Mouse (Mus musculus) stomach, embryonic 16.5 days (tissue): ENCODE results near the gene Rapgef4. TPM values are rescaled to one million over a fixed set of nuclear protein-coding genes. Genes with fewer than 3 reads are reported as not detected.
"Not testable (repeated sequence)": the region's sequence is repeated elsewhere in the genome, so short reads cannot be mapped to it uniquely, and the experiment has no call there.

Experiments used
- ATAC-seq: fragments of 200-750 bp; cut with Nextera tagmentation; 2 replicates; pipeline ENCODE4 v1.8.0; 2017; ENCODE audit warnings: moderate number of reproducible peaks, moderate TSS enrichment; ENCODE audit not compliant: insufficient read depth, low FRiP score
- H3K27ac ChIP-seq: fragments of 300-500 bp; sonication (generic); 2 replicates; pipeline ENCODE4 v1.5.1; 2014; ENCODE audit warnings: low read length
- H3K27me3 ChIP-seq: fragments of 300-500 bp; sonication (generic); 2 replicates; pipeline ENCODE4 v1.6.1; 2014; ENCODE audit warnings: low read length, control low read depth, mixed read lengths; ENCODE audit not compliant: control insufficient read depth, insufficient read depth
- H3K36me3 ChIP-seq: fragments of 300-500 bp; sonication (generic); 2 replicates; pipeline ENCODE4 v1.6.1; 2014; ENCODE audit warnings: low read length; ENCODE audit not compliant: control insufficient read depth, insufficient read depth
- H3K4me1 ChIP-seq: fragments of 300-500 bp; sonication (generic); 2 replicates; pipeline ENCODE4 v1.6.1; 2014; ENCODE audit warnings: low read length, control low read depth, mixed read lengths; ENCODE audit not compliant: control insufficient read depth, insufficient read depth
- H3K4me2 ChIP-seq: fragments of 300-500 bp; sonication (generic); 2 replicates; pipeline ENCODE4 v1.6.1; 2014; ENCODE audit warnings: low read depth, low read length, mixed read lengths
- H3K4me3 ChIP-seq: fragments of 300-500 bp; sonication (generic); replicated peaks from 2 replicates; pipeline ENCODE4 v1.5.1; 2014; ENCODE audit warnings: mild to moderate bottlenecking, low read length
- H3K9ac ChIP-seq: fragments of 300-500 bp; sonication (generic); 2 replicates; pipeline ENCODE4 v1.6.1; 2014; ENCODE audit warnings: low read length
- H3K9me3 ChIP-seq: fragments of 300-500 bp; sonication (generic); replicated peaks from 2 replicates; pipeline ENCODE4 v1.6.1; 2016; ENCODE audit warnings: low read length, control low read depth; ENCODE audit not compliant: control insufficient read depth
- WGBS: fragments of 180-500 bp; shearing (Covaris S2); extraction: QIAGEN DNeasy Blood & Tissue Kit; methylation state at CpG from one replicate; pipeline ENCODE4 v1.1.7; 2014; 5-methylcytosine and 5-hydroxymethylcytosine counted together
- polyA plus RNA-seq: library from polyadenylated mRNA; unstranded; fragments of >200 nt; fragmentation: Nextera tagmentation; extraction: Ambion mirVana; gene quantifications from 2 replicates; pipeline ENCODE4 v1.2.1, GENCODE M21; 2015

Rapgef4 gene
- polyA plus RNA-seq, 1 experiment from 2014 or later: 5.6 TPM

DNA sequence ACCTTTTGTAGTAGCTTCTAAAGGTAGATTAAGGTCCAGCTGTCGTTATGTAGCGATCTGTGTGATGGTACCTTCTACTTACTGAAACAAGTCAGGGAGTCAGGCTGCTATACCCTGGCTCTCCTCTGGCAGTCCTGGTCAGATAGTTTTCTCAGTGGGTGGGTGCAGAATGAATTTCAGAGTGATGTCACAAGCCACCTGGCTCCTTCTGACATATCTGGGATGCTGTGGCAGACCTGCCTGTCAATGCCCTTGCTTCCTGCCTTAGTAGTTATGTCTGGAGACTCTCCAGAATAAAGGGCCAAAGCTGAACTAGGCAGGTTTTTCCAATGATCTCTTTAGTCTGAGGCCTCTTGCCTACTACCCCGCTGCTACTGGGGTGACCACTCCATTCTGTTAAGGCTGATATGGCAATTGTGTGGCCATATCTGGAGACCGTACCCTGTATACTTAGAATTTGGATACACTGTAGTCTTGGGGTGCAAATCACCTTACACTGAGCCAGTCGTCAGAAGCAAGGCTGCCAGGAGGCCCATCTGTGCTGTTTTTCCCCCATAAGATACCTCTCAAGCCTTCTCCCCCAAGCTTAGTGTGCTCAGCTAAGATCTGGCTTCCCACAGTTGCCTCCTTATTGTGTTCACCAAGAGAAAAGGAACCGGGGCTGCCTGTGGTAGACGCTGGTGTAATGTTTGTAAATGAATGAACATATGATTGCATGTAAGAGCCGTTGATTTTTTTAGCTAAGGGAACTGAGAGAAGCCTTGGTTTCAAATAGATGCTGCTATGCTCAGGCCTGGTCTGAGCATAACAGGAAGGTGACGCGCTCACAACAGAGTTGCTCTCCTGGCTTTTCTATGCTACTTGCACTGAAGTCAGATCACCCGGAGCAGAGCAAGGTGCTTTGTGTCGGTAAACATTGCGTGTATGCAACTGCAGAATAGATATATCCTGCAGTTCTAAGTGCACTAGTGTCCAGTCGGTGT lies 159.1 kb downstream of the Rapgef4 start:
- H3K4me3 ChIP-seq: no peak overlapping the region
- no peak for ATAC-seq
- H3K27me3 ChIP-seq: no peaks in the 10 kb centered on the region
- no peak overlapping the region for H3K9ac ChIP-seq
- no peak overlapping the region for H3K27ac ChIP-seq
- no peaks in the 10 kb centered on the region for H3K9me3 ChIP-seq
- H3K4me2 ChIP-seq: no peak overlapping the region
- H3K36me3 ChIP-seq: no peaks in the 10 kb centered on the region
- H3K4me1 ChIP-seq: 0 out of 2 replicates have a peak, but pooled peaks cover 2% of the 10 kb centered on the region
- WGBS: 73% methylated on average over 14 of the region's 14 CpGs

DNA sequence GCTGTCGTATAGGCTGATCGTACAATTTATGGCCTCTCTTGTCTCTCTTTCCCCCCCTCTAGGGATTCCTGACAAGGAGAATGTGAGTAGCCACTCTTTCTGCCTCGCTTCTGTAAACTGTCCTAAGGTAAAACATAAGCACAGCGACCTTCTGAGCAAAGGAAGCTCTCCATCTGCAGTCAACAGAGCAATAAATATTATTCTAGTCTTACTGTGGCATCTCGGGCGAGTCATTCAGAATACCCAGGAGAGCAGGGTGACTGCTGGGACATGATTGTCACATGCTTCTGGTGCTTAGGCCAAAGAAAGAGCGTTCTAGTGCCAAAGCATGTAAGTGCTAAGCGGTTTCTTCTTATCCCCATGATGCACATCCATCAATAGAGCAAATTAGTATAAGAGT lies 160.1 kb downstream of the Rapgef4 start:
- H3K9ac ChIP-seq: no peak overlapping the region
- 53% methylated on average over 8 of the region's 8 CpGs for WGBS
- no peak overlapping the region for H3K27ac ChIP-seq
- H3K36me3 ChIP-seq: no peaks in the 10 kb centered on the region
- 0 out of 2 replicates have a peak, but pooled peaks cover 8% of the 10 kb centered on the region for H3K4me1 ChIP-seq
- no peak overlapping the region for H3K4me2 ChIP-seq
- H3K4me3 ChIP-seq: no peak overlapping the region
- H3K9me3 ChIP-seq: no peaks in the 10 kb centered on the region
- H3K27me3 ChIP-seq: no peaks in the 10 kb centered on the region
- no peak for ATAC-seq

DNA sequence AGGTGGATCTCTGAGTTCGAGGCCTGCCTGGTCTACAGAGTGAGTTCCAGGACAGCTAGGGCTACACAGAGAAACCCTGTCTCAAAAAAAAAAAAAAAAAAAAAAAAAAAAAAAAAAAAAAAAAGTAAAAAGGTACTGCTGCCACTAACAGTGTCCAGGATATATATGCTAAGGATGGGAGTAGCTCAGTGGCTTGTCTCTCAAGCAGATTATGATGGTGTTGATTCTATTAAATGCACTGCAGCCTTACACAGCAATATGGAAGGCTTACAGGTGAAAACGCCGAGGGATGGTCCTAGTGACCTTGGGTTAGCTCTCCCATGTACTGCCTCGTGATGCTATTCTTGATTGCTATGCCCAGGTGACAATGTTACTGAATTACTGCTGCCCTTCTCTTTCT lies 160.7 kb downstream of the Rapgef4 start:
- H3K9me3 ChIP-seq: not testable (repeated sequence)

DNA sequence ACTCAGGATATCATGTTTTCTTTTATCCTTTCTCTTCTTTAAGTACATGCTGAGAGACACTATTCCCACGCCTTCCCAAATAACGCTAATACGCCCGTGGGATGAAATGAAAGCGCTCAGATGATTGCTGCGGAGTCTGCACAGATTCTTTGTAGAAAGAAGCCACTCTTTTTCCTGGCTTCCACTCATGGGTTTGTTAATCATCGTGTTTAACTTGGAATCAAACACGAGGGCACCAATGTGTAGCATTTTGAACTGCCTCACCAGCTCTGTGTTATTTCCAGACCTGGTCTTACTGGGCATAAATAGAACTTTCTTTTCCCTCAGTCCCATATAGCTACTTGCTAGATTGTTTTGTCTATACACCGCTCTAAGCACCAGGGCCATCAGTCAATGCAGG lies 162.4 kb downstream of the Rapgef4 start:
- H3K36me3 ChIP-seq: no peaks in the 10 kb centered on the region
- no peak overlapping the region for H3K9ac ChIP-seq
- no peak for ATAC-seq
- no peaks in the 10 kb centered on the region for H3K27me3 ChIP-seq
- no peak overlapping the region for H3K4me2 ChIP-seq
- no peaks in the 10 kb centered on the region for H3K9me3 ChIP-seq
- H3K27ac ChIP-seq: no peak overlapping the region
- H3K4me3 ChIP-seq: no peak overlapping the region
- 77% methylated on average over 9 of the region's 9 CpGs for WGBS
- H3K4me1 ChIP-seq: 0 out of 2 replicates have a peak, but pooled peaks cover 9% of the 10 kb centered on the region

More for the DNA sequence above, 160.7 kb downstream of the Rapgef4 start:
- ATAC-seq, H3K36me3 ChIP-seq, H3K27me3 ChIP-seq, H3K4me1 ChIP-seq, H3K4me2 ChIP-seq, H3K4me3 ChIP-seq, H3K9ac ChIP-seq, H3K27ac ChIP-seq: not testable (repeated sequence)
- 87% methylated on average over 4 of the region's 4 CpGs for WGBS

DNA sequence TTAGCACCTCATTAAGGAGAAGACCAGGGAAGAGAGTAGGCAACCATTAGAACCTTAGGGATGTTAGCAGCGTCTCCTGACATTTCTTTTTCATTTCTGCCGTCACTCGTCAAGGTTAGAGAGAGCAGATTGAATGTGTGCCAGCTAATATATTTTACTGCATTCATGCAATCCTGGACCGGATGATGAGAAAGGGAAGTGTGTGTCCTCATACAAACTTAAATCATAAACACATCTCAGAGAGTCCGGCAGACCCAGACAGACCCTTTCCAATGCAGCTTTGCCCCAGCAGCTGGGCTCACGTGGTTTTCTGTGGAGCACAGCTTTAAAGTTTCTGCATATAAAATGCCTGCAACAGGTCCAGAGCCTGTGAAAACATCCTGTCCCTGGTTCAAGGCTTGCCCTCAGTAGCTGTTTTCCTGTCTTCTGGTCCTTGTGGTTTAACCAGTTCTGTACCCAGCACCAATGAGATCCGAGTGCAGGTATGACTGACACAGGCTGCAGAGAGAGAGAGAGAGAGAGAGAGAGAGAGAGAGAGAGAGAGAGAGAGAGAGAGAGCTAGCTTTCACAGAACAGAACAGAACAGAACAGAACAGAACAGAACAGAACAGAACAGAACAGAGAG lies 163.6 kb downstream of the Rapgef4 start:
- 0 out of 2 replicates have a peak, but pooled peaks cover 9% of the 10 kb centered on the region for H3K4me1 ChIP-seq
- H3K4me2 ChIP-seq: no peak overlapping the region
- no peak overlapping the region for H3K9ac ChIP-seq
- H3K27ac ChIP-seq: no peak overlapping the region; the same call in 1 of the 2 replicates
- H3K27me3 ChIP-seq: no peaks in the 10 kb centered on the region
- H3K9me3 ChIP-seq: no peaks in the 10 kb centered on the region
- no peak; the same call in 1 of the 2 replicates for ATAC-seq
- 38% methylated on average over 7 of the region's 7 CpGs for WGBS
- no peaks in the 10 kb centered on the region for H3K36me3 ChIP-seq
- H3K4me3 ChIP-seq: no peak overlapping the region

DNA sequence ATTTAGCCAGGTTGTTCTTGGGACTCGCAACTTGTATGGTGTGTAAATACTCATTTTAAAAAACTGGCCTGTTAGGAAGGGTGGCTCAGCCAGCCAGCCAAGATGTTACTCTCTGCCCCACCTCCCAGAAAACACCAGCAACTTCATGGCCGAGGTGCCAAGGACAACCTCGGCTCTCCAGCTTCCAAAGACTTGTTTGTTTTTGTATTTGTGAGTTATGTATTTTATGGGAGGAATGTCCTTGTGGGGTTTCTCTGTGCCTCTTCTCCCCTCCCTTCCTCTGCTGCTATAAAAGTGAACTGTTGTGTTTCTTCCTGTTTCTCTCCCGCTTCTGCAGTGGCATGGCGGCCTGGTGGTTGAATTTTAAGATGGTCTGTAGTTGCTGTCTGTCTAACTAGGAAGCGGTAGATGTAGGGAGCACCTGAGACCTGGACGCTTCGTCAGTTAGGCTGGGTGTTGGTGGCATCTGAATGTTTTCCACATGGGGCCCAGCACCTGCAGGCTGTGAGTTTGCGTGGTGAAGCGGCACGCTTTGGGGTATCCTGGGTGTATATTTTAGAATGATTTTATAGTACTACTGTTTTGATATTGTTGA lies 164.3 kb downstream of the Rapgef4 start:
- no peak for ATAC-seq
- Histone ChIP-seq H3K36me3 (no peaks in the 10 kb centered on the region), H3K9me3 (no peaks in the 10 kb centered on the region), H3K4me2 (no peak overlapping the region), H3K4me1 (0 out of 2 replicates have a peak, but pooled peaks cover 9% of the 10 kb centered on the region), H3K27me3 (no peaks in the 10 kb centered on the region), H3K27ac (peak overlapping the region; percentile 32), H3K4me3 (no peak overlapping the region), H3K9ac (no peak overlapping the region)
- 75% methylated on average over 11 of the region's 11 CpGs for WGBS

DNA sequence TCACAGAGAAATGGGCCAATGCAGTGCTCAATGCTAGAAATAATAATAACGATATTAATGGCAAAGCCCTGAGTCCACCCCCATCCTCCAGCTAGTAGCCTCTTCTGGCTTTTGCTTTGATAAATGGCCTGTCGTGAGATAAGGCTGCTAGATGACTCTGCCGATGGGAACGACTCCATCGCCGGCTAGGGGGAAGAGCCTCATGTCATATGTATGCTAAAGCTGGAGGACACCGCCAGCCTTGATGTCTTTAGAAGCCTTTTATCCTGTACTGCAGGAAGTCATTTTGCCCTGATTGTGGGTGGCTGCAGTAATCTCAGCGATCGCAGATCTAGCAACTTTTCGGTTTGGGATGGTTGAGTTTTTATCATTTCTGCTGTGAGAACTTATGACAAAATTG lies 165.0 kb downstream of the Rapgef4 start:
- no peaks in the 10 kb centered on the region for H3K27me3 ChIP-seq
- H3K27ac ChIP-seq: no peak overlapping the region
- 46% methylated on average over 10 of the region's 10 CpGs for WGBS
- H3K4me1 ChIP-seq: 0 out of 2 replicates have a peak, but pooled peaks cover 9% of the 10 kb centered on the region
- no peak for ATAC-seq
- no peaks in the 10 kb centered on the region for H3K9me3 ChIP-seq
- no peaks in the 10 kb centered on the region for H3K36me3 ChIP-seq
- no peak overlapping the region for H3K4me3 ChIP-seq
- no peak overlapping the region for H3K4me2 ChIP-seq
- no peak overlapping the region for H3K9ac ChIP-seq

DNA sequence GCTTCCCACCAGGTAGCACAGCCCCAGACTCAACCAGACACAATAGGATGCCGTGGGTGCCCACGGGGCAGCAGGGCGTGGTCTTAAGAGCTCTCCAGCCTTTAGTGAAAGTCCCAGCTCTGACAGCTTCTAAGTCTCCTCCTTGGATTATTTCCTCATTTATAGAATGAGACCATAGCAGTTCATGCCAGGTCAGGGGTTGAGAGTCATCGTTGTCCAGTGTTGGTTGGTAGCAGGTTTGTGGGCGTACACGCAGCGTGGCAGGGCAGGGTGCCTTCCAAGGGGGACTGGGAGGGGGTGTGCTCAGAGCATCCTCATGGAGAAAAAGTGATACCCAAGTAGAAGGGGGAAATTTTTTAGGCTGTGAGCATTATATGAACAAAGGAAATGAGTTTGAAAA lies 166.2 kb downstream of the Rapgef4 start:
- Histone ChIP-seq H3K9ac (no peak overlapping the region), H3K27me3 (no peaks in the 10 kb centered on the region), H3K36me3 (no peaks in the 10 kb centered on the region), H3K4me3 (no peak overlapping the region), H3K4me1 (0 out of 2 replicates have a peak, but pooled peaks cover 9% of the 10 kb centered on the region), H3K9me3 (no peaks in the 10 kb centered on the region), H3K27ac (no peak overlapping the region), H3K4me2 (no peak overlapping the region)
- no peak for ATAC-seq
- WGBS: 81% methylated on average over 7 of the region's 7 CpGs

DNA sequence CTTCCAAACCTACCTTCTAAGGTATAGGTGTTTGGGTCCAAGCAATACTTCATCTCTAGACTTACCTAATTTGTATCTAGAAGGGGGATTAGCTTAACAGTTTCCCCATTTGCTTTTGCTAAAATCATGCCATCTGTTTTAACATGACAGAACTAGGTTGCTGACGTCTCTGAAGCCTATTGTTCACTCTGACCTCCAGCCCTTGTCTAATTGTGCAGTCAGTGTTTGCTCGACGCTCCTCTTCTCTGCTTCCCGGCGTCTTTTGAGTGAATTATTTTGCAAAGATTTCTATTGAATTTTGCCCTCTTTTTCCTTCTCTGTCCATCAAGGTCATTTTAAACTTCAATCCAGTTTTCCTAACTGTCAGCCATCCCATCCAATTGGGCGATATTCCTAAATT lies 166.7 kb downstream of the Rapgef4 start:
- H3K36me3 ChIP-seq: no peaks in the 10 kb centered on the region
- no peak overlapping the region for H3K4me2 ChIP-seq
- 0 out of 2 replicates have a peak, but pooled peaks cover 9% of the 10 kb centered on the region for H3K4me1 ChIP-seq
- no peak for ATAC-seq
- H3K27ac ChIP-seq: no peak overlapping the region
- H3K9me3 ChIP-seq: no peaks in the 10 kb centered on the region
- H3K9ac ChIP-seq: no peak overlapping the region
- WGBS: 63% methylated on average over 6 of the region's 6 CpGs
- H3K27me3 ChIP-seq: no peaks in the 10 kb centered on the region
- no peak overlapping the region for H3K4me3 ChIP-seq
